In the genomic region with DNA sequence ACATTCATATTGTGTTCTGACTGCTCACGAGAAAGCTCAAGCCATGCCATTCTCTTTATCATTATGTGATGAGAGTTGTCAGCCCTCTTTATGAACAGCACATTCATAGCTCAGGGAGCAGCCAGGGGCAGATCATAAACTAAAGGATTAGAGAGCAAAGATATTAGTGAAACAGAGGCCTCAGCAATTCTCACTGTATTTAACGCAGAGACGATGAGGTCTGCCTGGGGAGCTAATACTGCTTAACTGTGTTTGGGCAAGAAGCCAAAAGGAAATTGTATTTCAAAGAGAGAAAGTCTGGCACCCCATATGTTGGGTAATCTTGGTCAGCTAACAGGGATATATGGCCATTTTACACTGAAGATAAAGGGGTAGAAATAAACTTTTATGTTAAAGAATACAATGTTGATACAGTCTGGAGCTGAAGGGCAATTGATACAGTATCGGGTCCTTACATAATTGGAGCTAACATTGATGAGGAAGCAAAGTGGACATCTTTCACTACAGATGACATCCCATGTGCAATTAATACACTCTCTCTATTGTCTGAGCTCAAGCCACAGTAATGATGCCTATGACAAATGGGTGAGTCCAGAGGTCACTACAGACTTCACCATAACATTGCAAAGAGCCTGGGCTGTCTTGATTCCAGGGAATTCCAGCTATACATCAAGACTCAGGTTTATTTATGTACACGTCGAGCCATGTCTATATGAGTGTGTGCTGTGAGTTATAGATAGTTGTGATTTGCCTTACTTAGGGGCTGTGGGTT, we compare ENCODE assay signal across 12 mouse cellular contexts.
A peak's percentile ranks its signal among the peaks of the same experiment; 100 is the strongest.
DNase-seq lines count a peak whose midpoint lies in the region; ATAC-seq and TF ChIP-seq lines count a peak whose summit lies in the region.
"Had no signal": no experiment of that assay in that cellular context is flagged by ENCODE, and none has a peak within 500 bp of the region (broad histone marks: within the 10 kb centered on the region; RNA-seq: fewer than 3 reads in every experiment).

No protein-coding gene starts in this region.

- H3K4me3 ChIP-seq in lung, embryonic 14.5 days (ENCODE audit: low read depth, low read length): no peak overlapping the region
- no peak overlapping the region for H3K4me3 ChIP-seq in forebrain, embryonic 15.5 days
- no peak overlapping the region for H3K4me3 ChIP-seq in intestine, embryonic 14.5 days (ENCODE audit: low read depth, low read length)
- H3K4me3 ChIP-seq in neural tube, embryonic 14.5 days (ENCODE audit: low read depth, low read length): no peak overlapping the region
- H3K4me3 ChIP-seq: liver, embryonic 12.5 days had no signal

- no peaks in the 10 kb centered on the region for H3K4me1 ChIP-seq in lung, embryonic 14.5 days (ENCODE audit: insufficient read depth)
- peaks cover 19% of the 10 kb centered on the region for H3K4me1 ChIP-seq in forebrain, embryonic 15.5 days
- H3K4me1 ChIP-seq in intestine, embryonic 14.5 days (replicated peaks; ENCODE audit: control insufficient read depth, insufficient read depth, low read length): peaks cover 13% of the 10 kb centered on the region
- 0 out of 2 replicates have a peak, but pooled peaks cover 7% of the 10 kb centered on the region for H3K4me1 ChIP-seq in neural tube, embryonic 14.5 days (ENCODE audit: control insufficient read depth, insufficient read depth, low read length)
- H3K4me1 ChIP-seq: liver, embryonic 12.5 days had no signal

- 26% methylated on average over 6 of the region's 6 CpGs for WGBS in lung, embryonic 14.5 days
- 50% methylated on average over 6 of the region's 6 CpGs for WGBS in forebrain, embryonic 15.5 days
- 39% methylated on average over 6 of the region's 6 CpGs for WGBS in intestine, embryonic 14.5 days
- 47% methylated on average over 6 of the region's 6 CpGs for WGBS in neural tube, embryonic 14.5 days

- no peak overlapping the region for H3K4me2 ChIP-seq in lung, embryonic 14.5 days
- no peak overlapping the region for H3K4me2 ChIP-seq in forebrain, embryonic 15.5 days (replicated peaks)
- H3K4me2 ChIP-seq in intestine, embryonic 14.5 days (ENCODE audit: low read length): no peak overlapping the region
- H3K4me2 ChIP-seq in neural tube, embryonic 14.5 days (ENCODE audit: low read depth, low read length): no peak overlapping the region
- H3K4me2 ChIP-seq: liver, embryonic 12.5 days had no signal

- H3K9ac ChIP-seq in lung, embryonic 14.5 days: no peak overlapping the region
- no peak overlapping the region for H3K9ac ChIP-seq in forebrain, embryonic 15.5 days (replicated peaks)
- no peak overlapping the region for H3K9ac ChIP-seq in intestine, embryonic 14.5 days (ENCODE audit: low read length)
- H3K9ac ChIP-seq in neural tube, embryonic 14.5 days (replicated peaks; ENCODE audit: low read depth, low read length): no peak overlapping the region
- H3K9ac ChIP-seq: liver, embryonic 12.5 days had no signal

- peak; percentile 88 for DNase-seq in lung, embryonic 14.5 days
- DNase-seq in lung, postnatal 14 days: no peak
- DNase-seq in intestine, embryonic 14.5 days (ENCODE audit: low spot score): no peak
- DNase-seq in gastrocnemius, postnatal 25 days: no peak
- DNase-seq in adrenal gland, adult 8-10 months: no peak
- DNase-seq in adrenal gland, postnatal 36 days: no peak
- DNase-seq: gastrocnemius, postnatal 10 days; kidney, adult 8-10 months; right cerebral cortex, adult 18-20 months had no signal

- H3K9me3 ChIP-seq in lung, embryonic 14.5 days (ENCODE audit: low read depth, low read length): no peaks in the 10 kb centered on the region
- H3K9me3 ChIP-seq in forebrain, embryonic 15.5 days: no peaks in the 10 kb centered on the region
- no peaks in the 10 kb centered on the region for H3K9me3 ChIP-seq in intestine, embryonic 14.5 days (ENCODE audit: control insufficient read depth, low read length)
- H3K9me3 ChIP-seq in neural tube, embryonic 14.5 days (ENCODE audit: control insufficient read depth, low read length): no peaks in the 10 kb centered on the region
- H3K9me3 ChIP-seq: liver, embryonic 12.5 days had no signal

- ATAC-seq in lung, embryonic 14.5 days (ENCODE audit: insufficient read depth): peak; percentile 85
- ATAC-seq in forebrain, embryonic 15.5 days (replicated peaks): peak; percentile 87
- ATAC-seq in intestine, embryonic 14.5 days (replicated peaks; ENCODE audit: low FRiP score, low TSS enrichment, low read depth): peak; percentile 65
- peak; percentile 76 for ATAC-seq in neural tube, embryonic 14.5 days (ENCODE audit: low read depth)
- ATAC-seq: liver, embryonic 12.5 days had no signal

- TF ChIP-seq CTCF in lung, embryonic 14.5 days (IDR thresholded peaks at IDR 0.05; ENCODE audit: low read depth): no peak

- H3K27ac ChIP-seq in lung, embryonic 14.5 days (ENCODE audit: low read depth): 0 out of 2 replicates have a peak overlapping the region, but pooled peaks have one; percentile 13
- H3K27ac ChIP-seq in forebrain, embryonic 15.5 days (replicated peaks): peak overlapping the region; percentile 41
- no peak overlapping the region for H3K27ac ChIP-seq in intestine, embryonic 14.5 days (ENCODE audit: low read depth)
- H3K27ac ChIP-seq in neural tube, embryonic 14.5 days (ENCODE audit: low read depth, low read length): peak overlapping the region; percentile 29; the same call in 1 of the 2 replicates
- H3K27ac ChIP-seq: liver, embryonic 12.5 days had no signal

- H3K27me3 ChIP-seq in lung, embryonic 14.5 days (ENCODE audit: insufficient read depth, low read length): no peaks in the 10 kb centered on the region
- H3K27me3 ChIP-seq in forebrain, embryonic 15.5 days: no peaks in the 10 kb centered on the region
- H3K27me3 ChIP-seq in intestine, embryonic 14.5 days (replicated peaks; ENCODE audit: control insufficient read depth, insufficient read depth, low read length): no peaks in the 10 kb centered on the region
- H3K27me3 ChIP-seq in neural tube, embryonic 14.5 days (ENCODE audit: control insufficient read depth, insufficient read depth, low read length): no peaks in the 10 kb centered on the region
- H3K27me3 ChIP-seq: liver, embryonic 12.5 days had no signal

- H3K36me3 ChIP-seq in lung, embryonic 14.5 days (ENCODE audit: insufficient read depth): no peaks in the 10 kb centered on the region
- no peaks in the 10 kb centered on the region for H3K36me3 ChIP-seq in forebrain, embryonic 15.5 days
- no peaks in the 10 kb centered on the region for H3K36me3 ChIP-seq in intestine, embryonic 14.5 days (ENCODE audit: control insufficient read depth, insufficient read depth, low read length)
- no peaks in the 10 kb centered on the region for H3K36me3 ChIP-seq in neural tube, embryonic 14.5 days (ENCODE audit: control insufficient read depth, insufficient read depth, low read length)
- H3K36me3 ChIP-seq: liver, embryonic 12.5 days had no signal
